Mouse (Mus musculus) C2C12 (cell line): ENCODE data around the gene Pacsin2. TPM values are rescaled to one million over a fixed set of nuclear protein-coding genes. Genes with fewer than 3 reads are reported as not detected.
"Not testable (repeated sequence)": the region's sequence is repeated elsewhere in the genome, so short reads cannot be mapped to it uniquely, and the experiment has no call there.

Experiments
- H3K27me3 ChIP-seq: one replicate; pipeline ENCODE4 v1.6.1; 2011; ENCODE audit not compliant: control insufficient read depth, insufficient read depth, insufficient read length
- H3K36me3 ChIP-seq: one replicate; pipeline ENCODE4 v1.6.1; 2011; ENCODE audit not compliant: control insufficient read depth, insufficient read depth
- H3K4me3 ChIP-seq: one replicate; pipeline ENCODE4 v1.5.1; 2011; ENCODE audit warnings: mild to moderate bottlenecking, control low read depth; ENCODE audit not compliant: poor library complexity, insufficient read depth, severe bottlenecking
- H3K79me2 ChIP-seq: one replicate; pipeline ENCODE4 v1.6.1; 2011; ENCODE audit not compliant: control insufficient read depth, insufficient read depth
- H3K79me3 ChIP-seq: one replicate; pipeline ENCODE4 v1.6.1; 2011; ENCODE audit warnings: low read depth, control low read depth
- H3ac ChIP-seq: one replicate; pipeline ENCODE3; 2011; ENCODE audit warnings: low read depth; ENCODE audit not compliant: control insufficient read depth, insufficient read length
- CEBPB ChIP-seq: IDR thresholded peaks from one replicate; pipeline ENCODE4 v1.6.1; 2011; ENCODE audit warnings: low read depth, mild to moderate bottlenecking, control low read depth, moderate library complexity
- CTCF ChIP-seq: IDR thresholded peaks from one replicate; pipeline ENCODE4 v1.5.1; 2011; ENCODE audit not compliant: control insufficient read depth, insufficient read depth, insufficient read length
- FOSL1 ChIP-seq: IDR thresholded peaks from one replicate; pipeline ENCODE4 v1.8.0; 2011; ENCODE audit warnings: mild to moderate bottlenecking, low read length; ENCODE audit not compliant: poor library complexity, insufficient read depth, severe bottlenecking
- MAX ChIP-seq: IDR thresholded peaks from one replicate; pipeline ENCODE4 v1.6.1; 2011; ENCODE audit warnings: mild to moderate bottlenecking, control low read depth
- MYOD1 ChIP-seq: IDR thresholded peaks from one replicate; pipeline ENCODE4 v1.6.1; 2011; ENCODE audit warnings: low read depth; ENCODE audit not compliant: control insufficient read depth, insufficient read length
- MYOG ChIP-seq: IDR thresholded peaks from one replicate; pipeline ENCODE4 v1.6.1; 2011; ENCODE audit not compliant: control insufficient read depth, insufficient read length; ENCODE audit errors: extremely low read depth
- USF1 ChIP-seq: IDR thresholded peaks from one replicate; pipeline ENCODE4 v1.6.1; 2011; ENCODE audit warnings: low read depth, mild to moderate bottlenecking, control low read depth, moderate library complexity
- polyA plus RNA-seq: library from polyadenylated mRNA; unstranded; fragments of >200 nt; fragmentation: generic; extraction: Trizol; gene quantifications from one replicate; pipeline ENCODE4 v1.2.1, GENCODE M21; 2012; ENCODE audit warnings: missing spikeins

The Pacsin2 gene
- polyA plus RNA-seq, 1 experiment, result 101 TPM

- Histone ChIP-seq H3K27me3 (no peaks in the 10 kb centered on the region), H3K36me3 (peaks cover 4% of the 10 kb centered on the region), H3K79me2 (peaks cover 30% of the 10 kb centered on the region), H3K79me3 (peaks cover 26% of the 10 kb centered on the region), H3ac (no peak overlapping the region), H3K4me3 (no peak overlapping the region)
- no peak for TF ChIP-seq MYOG
- no peak for TF ChIP-seq MAX
Observed at GRCm38 (mm10) chr15:83466331-83466730, 1.9 kb upstream of the Pacsin2 start.

- Histone ChIP-seq H3K4me3 (peak overlapping the region; percentile 67), H3ac (no peak overlapping the region), H3K36me3 (peaks cover 15% of the 10 kb centered on the region), H3K27me3 (no peaks in the 10 kb centered on the region), H3K79me2 (peaks cover 42% of the 10 kb centered on the region), H3K79me3 (peaks cover 38% of the 10 kb centered on the region)
- peak; percentile 7 for TF ChIP-seq CTCF
- no peak for TF ChIP-seq FOSL1
Observed at GRCm38 (mm10) chr15:83464905-83465650, 672 bp upstream of the Pacsin2 start.

- H3K79me3 ChIP-seq, result peaks cover 50% of the 10 kb centered on the region
- peak overlapping the region; percentile 75 for H3ac ChIP-seq
- peaks cover 21% of the 10 kb centered on the region for H3K36me3 ChIP-seq
- peak overlapping the region; percentile 67 for H3K4me3 ChIP-seq
- H3K79me2 ChIP-seq, result peaks cover 58% of the 10 kb centered on the region
- no peak for TF ChIP-seq CEBPB
- TF ChIP-seq MAX, result no peak
- TF ChIP-seq FOSL1, result no peak
- no peak for TF ChIP-seq MYOG
- no peak for TF ChIP-seq USF1
- TF ChIP-seq CTCF, result no peak
- no peak for TF ChIP-seq MYOD1
- no peaks in the 10 kb centered on the region for H3K27me3 ChIP-seq
Observed at GRCm38 (mm10) chr15:83463369-83464082, 880 bp downstream of the Pacsin2 start.

GRCm38 (mm10) chr15:83462349-83462748 lies 2.1 kb downstream of the Pacsin2 start:
- H3K79me3 ChIP-seq, result peaks cover 62% of the 10 kb centered on the region
- peaks cover 26% of the 10 kb centered on the region for H3K36me3 ChIP-seq
- H3K4me3 ChIP-seq, result peak overlapping the region; percentile 67

GRCm38 (mm10) chr15:83460891-83461290 lies 3.5 kb downstream of the Pacsin2 start:
- Histone ChIP-seq H3K36me3 (peaks cover 27% of the 10 kb centered on the region), H3K79me2 (peaks cover 84% of the 10 kb centered on the region), H3ac (no peak overlapping the region), H3K4me3 (no peak overlapping the region), H3K27me3 (no peaks in the 10 kb centered on the region), H3K79me3 (peaks cover 76% of the 10 kb centered on the region)
- TF ChIP-seq CEBPB (no peak), MYOD1 (no peak), MYOG (no peak), MAX (no peak), USF1 (no peak), FOSL1 (no peak), CTCF (no peak)

More at GRCm38 (mm10) chr15:83462349-83462748, 2.1 kb downstream of the Pacsin2 start:
- not testable (repeated sequence) for H3K27me3 ChIP-seq, H3ac ChIP-seq
- peaks cover 70% of the 10 kb centered on the region for H3K79me2 ChIP-seq

GRCm38 (mm10) chr15:83457541-83457940 lies 6.9 kb downstream of the Pacsin2 start:
- Histone ChIP-seq H3K79me3 (peaks cover 93% of the 10 kb centered on the region), H3K4me3 (no peak overlapping the region), H3K79me2 (peaks cover 100% of the 10 kb centered on the region), H3ac (no peak overlapping the region), H3K36me3 (peaks cover 32% of the 10 kb centered on the region), H3K27me3 (no peaks in the 10 kb centered on the region)
- TF ChIP-seq CTCF (no peak), MYOG (no peak), FOSL1 (no peak), CEBPB (no peak), USF1 (no peak), MAX (no peak), MYOD1 (no peak)
